Mouse (Mus musculus): ENCODE measurements at regions not wholly inside any gene's neighbourhood (a gene's known extent, or its start where the extent isn't known, plus 50 kb on each side); places are given as distances from the start of the nearest gene placed in this dataset.

GRCm38 (mm10) chr1:73079518-73079917 is 63.8 kb upstream of the Tnp1 start:
- TF ChIP-seq TCF12 (IDR thresholded peaks at IDR 0.05; ENCODE audit: low read depth, low read length): no peak
- TF ChIP-seq MYC (IDR thresholded peaks at IDR 0.05; ENCODE audit: low read depth, low read length): no peak
